Mouse (Mus musculus) small intestine, adult 2 months (tissue): ENCODE results near the gene Abi3.

ENCODE experiments used
- CTCF ChIP-seq: fragments of 200-500 bp; IDR thresholded peaks from 2 replicates; pipeline ENCODE4 v1.5.1; 2012; ENCODE audit warnings: low read depth, mild to moderate bottlenecking, control low read depth, inconsistent platforms, low read length, moderate library complexity, mixed read lengths; ENCODE audit not compliant: insufficient replicate concordance, insufficient read length; ENCODE audit errors: extremely low read depth
- POLR2A ChIP-seq: fragments of 200-500 bp; IDR thresholded peaks from 2 replicates; pipeline ENCODE4 v1.6.1; 2012; ENCODE audit warnings: low read depth, mild to moderate bottlenecking, control low read depth, inconsistent platforms, low read length, moderate library complexity

DNA sequence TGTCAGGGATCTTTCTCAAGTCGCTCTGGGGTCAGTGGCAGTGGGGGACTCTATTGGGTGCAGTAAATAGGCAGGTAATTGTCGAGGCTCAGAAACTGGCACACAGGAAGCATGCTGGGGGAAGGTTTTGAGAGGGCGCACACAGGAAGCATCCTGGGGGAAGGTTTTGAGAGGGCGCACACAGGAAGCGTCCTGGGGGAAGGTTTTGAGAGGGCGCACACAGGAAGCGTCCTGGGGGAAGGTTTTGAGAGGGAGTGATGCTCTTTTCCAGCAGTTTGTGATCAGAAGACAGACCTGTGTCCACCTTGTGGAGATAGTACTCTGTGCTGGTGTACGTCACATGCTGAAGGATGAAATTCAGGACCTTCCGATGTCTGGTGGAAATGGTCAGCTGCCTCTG lies 33.5 kb upstream of the Abi3 start:
- TF ChIP-seq POLR2A (no peak), CTCF (no peak)
